Mouse (Mus musculus) ovary, postnatal 36 days (tissue): ENCODE data around the gene Olfr937.

Experiments
- DNase-seq: peaks from one replicate; pipeline ENCODE4 v3.0.0; 2022; ENCODE audit warnings: low spot score, mixed read lengths

Gene Olfr937

DNA sequence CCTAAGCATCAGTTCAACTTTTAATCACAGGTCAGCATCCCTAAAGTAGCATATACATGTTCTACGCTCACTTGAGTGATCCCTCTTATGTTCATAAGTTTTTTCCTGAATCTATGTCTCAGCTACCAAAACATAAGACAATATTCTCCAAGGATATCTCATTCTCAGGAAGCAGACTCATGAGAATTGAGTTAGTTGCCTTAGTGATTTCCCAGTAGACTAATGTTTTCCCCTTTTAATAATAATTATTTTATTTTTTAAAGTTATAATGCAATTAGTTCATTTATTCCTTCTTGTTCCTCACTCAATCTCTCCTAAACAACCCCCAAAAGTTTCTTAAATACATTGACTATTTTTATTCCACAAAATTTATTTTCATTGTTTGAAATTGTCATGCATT lies at the start of gene Olfr937:
Gene Olfr937, minus strand, starts transcription at position 101 of the 400 bp plus-strand sequence.
- no peak for DNase-seq

DNA sequence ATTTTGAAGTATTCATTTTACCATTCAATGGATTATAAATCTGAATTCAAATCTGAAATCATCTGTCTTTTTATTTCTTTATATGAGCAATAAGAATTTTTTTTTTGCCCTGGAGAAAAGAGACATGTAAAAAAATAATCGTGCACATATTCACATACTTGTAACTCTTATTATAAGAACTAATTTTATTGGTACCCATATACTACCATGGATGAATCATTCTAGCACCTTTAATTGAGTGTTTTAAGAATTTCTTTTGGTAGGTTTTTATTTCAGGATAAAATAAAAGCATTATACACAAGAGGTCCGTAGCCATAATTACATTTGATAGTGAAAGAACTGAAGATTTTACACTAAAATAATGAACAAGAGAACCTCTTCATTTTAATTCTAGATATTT lies 14.0 kb upstream of the Olfr937 start, which contains the start of gene Olfr938:
Gene Olfr938, minus strand, starts transcription at position 101 of the 400 bp plus-strand sequence.
- no peak for DNase-seq

DNA sequence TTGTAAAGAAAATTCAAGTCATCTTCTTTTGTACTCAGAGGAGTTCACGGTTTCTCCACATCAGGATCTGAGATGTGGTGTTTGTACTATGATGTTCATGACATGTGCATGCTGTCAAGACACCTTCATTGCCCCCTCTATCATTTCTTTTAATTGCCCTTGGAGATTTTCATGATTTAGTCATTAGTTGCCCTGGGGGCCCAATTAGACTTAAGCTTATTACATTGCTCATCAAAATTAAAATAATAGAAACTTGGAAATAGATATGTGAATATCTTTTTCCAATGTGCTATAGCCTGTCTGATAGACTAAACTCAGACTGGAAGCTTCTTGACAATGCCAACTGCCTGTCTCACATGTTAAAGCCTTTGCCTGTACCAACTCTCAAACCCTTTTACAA lies 41.5 kb downstream of the Olfr937 start, which contains the start of gene Olfr146:
Gene Olfr146, minus strand, starts transcription at position 101 of the 400 bp plus-strand sequence.
- no peak for DNase-seq
